ENCODE assay signal across 8 mouse cellular contexts in genomic region chr5:113870393-113871040, GRCm38 (mm10). TPM values are rescaled to one million over a fixed set of nuclear protein-coding genes. Genes with fewer than 3 reads are reported as not detected.
DNase-seq lines count a peak whose midpoint lies in the region; ATAC-seq and TF ChIP-seq lines count a peak whose summit lies in the region.

No protein-coding gene starts in this region.

- H3K4me2 ChIP-seq in lung, postnatal 0 days (replicated peaks; ENCODE audit: low read depth, low read length), result no peak overlapping the region
- no peak overlapping the region for H3K4me2 ChIP-seq in stomach, embryonic 16.5 days (ENCODE audit: low read depth, low read length)

- WGBS in lung, postnatal 0 days, result 43% methylated on average over 21 of the region's 21 CpGs
- 51% methylated on average over 21 of the region's 21 CpGs for WGBS in stomach, embryonic 16.5 days

- no peak overlapping the region for H3K4me3 ChIP-seq in lung, postnatal 0 days (ENCODE audit: low read depth, low read length)
- H3K4me3 ChIP-seq in stomach, embryonic 16.5 days (replicated peaks; ENCODE audit: low read length), result no peak overlapping the region

- ATAC-seq in lung, postnatal 0 days, result no peak
- no peak for ATAC-seq in stomach, embryonic 16.5 days (ENCODE audit: insufficient read depth, low FRiP score)

- no peak overlapping the region for H3K9ac ChIP-seq in lung, postnatal 0 days (replicated peaks; ENCODE audit: low read depth)
- H3K9ac ChIP-seq in stomach, embryonic 16.5 days (ENCODE audit: low read length), result peak overlapping the region; percentile 47; the same call in 1 of the 2 replicates

- no peaks in the 10 kb centered on the region for H3K27me3 ChIP-seq in lung, postnatal 0 days (replicated peaks; ENCODE audit: insufficient read depth, low read length)
- no peaks in the 10 kb centered on the region for H3K27me3 ChIP-seq in stomach, embryonic 16.5 days (ENCODE audit: control insufficient read depth, insufficient read depth, low read length)

- intact Hi-C loops in gastrocnemius, postnatal 14 days (cut with DNase I; ENCODE audit: low total_unique reads), result loop anchor here (5.0 kb wide), 1 partner anchor 37 kb away; the partner anchor contains the start of gene Coro1c

- no peak for TF ChIP-seq CTCF in lung, postnatal 0 days (IDR thresholded peaks at IDR 0.05)

- no peak for TF ChIP-seq EP300 in lung, postnatal 0 days (IDR thresholded peaks at IDR 0.05)

- H3K27ac ChIP-seq in lung, postnatal 0 days (ENCODE audit: low read length), result peak overlapping the region; percentile 79
- peak overlapping the region; percentile 93 for H3K27ac ChIP-seq in stomach, embryonic 16.5 days (ENCODE audit: low read length)

- H3K9me3 ChIP-seq in lung, postnatal 0 days (ENCODE audit: low read length), result no peaks in the 10 kb centered on the region
- no peaks in the 10 kb centered on the region for H3K9me3 ChIP-seq in stomach, embryonic 16.5 days (replicated peaks; ENCODE audit: control insufficient read depth, low read length)

- H3K36me3 ChIP-seq in lung, postnatal 0 days (ENCODE audit: insufficient read depth, low read length), result no peaks in the 10 kb centered on the region; the same call in 1 of the 2 replicates
- peaks cover 9% of the 10 kb centered on the region for H3K36me3 ChIP-seq in stomach, embryonic 16.5 days (ENCODE audit: control insufficient read depth, insufficient read depth, low read length)

- H3K4me1 ChIP-seq in lung, postnatal 0 days (ENCODE audit: insufficient read depth, low read depth, low read length), result peaks cover 45% of the 10 kb centered on the region
- H3K4me1 ChIP-seq in stomach, embryonic 16.5 days (ENCODE audit: control insufficient read depth, insufficient read depth, low read length), result peaks cover 52% of the 10 kb centered on the region

- DNase-seq in lung, postnatal 0 days (ENCODE audit: low spot score), result peak; percentile 56
- DNase-seq in lung, postnatal 10 days, result no peak
- peak; percentile 69 for DNase-seq in gastrocnemius, postnatal 14 days
- DNase-seq in kidney, postnatal 36 days, result peak; percentile 47 to 62
- no peak for DNase-seq in urinary bladder, postnatal 4 days (ENCODE audit: low spot score in 2 of 2)
- no peak for DNase-seq in layer of hippocampus, adult 18-20 months (ENCODE audit: low spot score in 2 of 2)
- DNase-seq in lung, postnatal 4 days, result no peak

RNA-seq across cellular contexts. Expression of gene Coro1c, which starts 38.0 kb away (rescaled TPM):
- polyA plus RNA-seq in lung, postnatal 0 days (2015; fragmentation: Nextera tagmentation; extraction: Ambion mirVana), result 102 and 115 TPM in 2 replicates
- total RNA-seq in gastrocnemius, postnatal 14 days (2021), result 10 to 100 TPM; 24.0 to 28.7 TPM
- polyA plus RNA-seq in stomach, embryonic 16.5 days (2015; fragmentation: Nextera tagmentation; extraction: Ambion mirVana), result 145 and 159 TPM in 2 replicates
- total RNA-seq in layer of hippocampus, adult 18-20 months (2021), result 10 to 100 TPM; 88.6 to 88.7 TPM

RNA-seq across cellular contexts. Expression of gene Selplg, which starts 38.1 kb away (rescaled TPM):
- polyA plus RNA-seq in lung, postnatal 0 days (2015; fragmentation: Nextera tagmentation; extraction: Ambion mirVana), result 14.6 and 15.1 TPM in 2 replicates
- total RNA-seq in gastrocnemius, postnatal 14 days (2021), result 1 to 10 TPM; 1.1 TPM
- 7.3 and 9.1 TPM in 2 replicates for polyA plus RNA-seq in stomach, embryonic 16.5 days (2015; fragmentation: Nextera tagmentation; extraction: Ambion mirVana)
- 10 to 100 TPM; 34.7 to 38.4 TPM for total RNA-seq in layer of hippocampus, adult 18-20 months (2021)

Comparison
In these comparisons a context has a peak if more than half of its experiments do, and no peak if none do; other contexts are left out.
1. DNase-seq: peak in lung, postnatal 0 days (single experiment), gastrocnemius, postnatal 14 days (single experiment) and kidney, postnatal 36 days (2 of 2); none in lung, postnatal 10 days (single experiment), urinary bladder, postnatal 4 days (0 of 2), layer of hippocampus, adult 18-20 months (0 of 2) and lung, postnatal 4 days (0 of 2).
2. RNA of gene Selplg, which starts 38.1 kb away (total RNA-seq): 34.7 to 38.4 TPM in layer of hippocampus, adult 18-20 months; 1.1 TPM in gastrocnemius, postnatal 14 days; every median in the first group is over 10 times any median in the second.